19 mouse cellular contexts compared by ENCODE assay signal in genomic region chr10:96586191-96586880, GRCm38 (mm10). TPM values are rescaled to one million over a fixed set of nuclear protein-coding genes. Genes with fewer than 3 reads are reported as not detected.
DNase-seq lines count a peak whose midpoint lies in the region; ATAC-seq lines count a peak whose summit lies in the region.
"Had no signal": no experiment of that assay in that cellular context is flagged by ENCODE, and none has a peak within 500 bp of the region (broad histone marks: within the 10 kb centered on the region; RNA-seq: fewer than 3 reads in every experiment).

No protein-coding gene starts in this region.

- whole genome bisulfite sequencing in intestine, embryonic 16.5 days, result 50% methylated on average over 4 of the region's 4 CpGs
- WGBS in intestine, embryonic 15.5 days, result 50% methylated on average over 4 of the region's 4 CpGs
- 53% methylated on average over 4 of the region's 4 CpGs for WGBS in embryonic facial prominence, embryonic 15.5 days
- 48% methylated on average over 4 of the region's 4 CpGs for WGBS in limb, embryonic 15.5 days
- 79% methylated on average over 4 of the region's 4 CpGs for WGBS in forebrain, embryonic 12.5 days

- ATAC-seq in intestine, embryonic 16.5 days, result peak; percentile 31; the same call in 1 of the 2 replicates
- no peak for ATAC-seq in intestine, embryonic 15.5 days
- no peak for ATAC-seq in embryonic facial prominence, embryonic 15.5 days (ENCODE audit: insufficient number of reproducible peaks, low FRiP score, low TSS enrichment, low read depth)
- no peak for ATAC-seq in limb, embryonic 15.5 days (ENCODE audit: insufficient number of reproducible peaks, low FRiP score, low TSS enrichment, low read depth)
- ATAC-seq in forebrain, embryonic 12.5 days (ENCODE audit: low FRiP score), result no peak
- ATAC-seq in activated CD4-positive, CD25-positive, alpha-beta regulatory T cell, adult 4 months, result no peak
- ATAC-seq: forebrain, embryonic 15.5 days; hindbrain, embryonic 16.5 days had no signal

- H3K36me3 ChIP-seq in intestine, embryonic 16.5 days (ENCODE audit: control insufficient read depth, insufficient read depth, low read length), result no peaks in the 10 kb centered on the region
- H3K36me3 ChIP-seq in intestine, embryonic 15.5 days, result no peaks in the 10 kb centered on the region
- H3K36me3 ChIP-seq in embryonic facial prominence, embryonic 15.5 days, result no peaks in the 10 kb centered on the region
- H3K36me3 ChIP-seq in limb, embryonic 15.5 days, result no peaks in the 10 kb centered on the region
- H3K36me3 ChIP-seq in forebrain, embryonic 12.5 days (replicated peaks), result no peaks in the 10 kb centered on the region
- H3K36me3 ChIP-seq: forebrain, embryonic 15.5 days; liver, embryonic 15.5 days; midbrain, embryonic 10.5 days had no signal

- no peak overlapping the region; the same call in 1 of the 2 replicates for H3K27ac ChIP-seq in intestine, embryonic 16.5 days (ENCODE audit: low read length)
- H3K27ac ChIP-seq in intestine, embryonic 15.5 days, result no peak overlapping the region
- peak overlapping the region; percentile 71 for H3K27ac ChIP-seq in embryonic facial prominence, embryonic 15.5 days (replicated peaks)
- peak overlapping the region; percentile 79 for H3K27ac ChIP-seq in limb, embryonic 15.5 days
- no peak overlapping the region for H3K27ac ChIP-seq in forebrain, embryonic 12.5 days
- H3K27ac ChIP-seq: forebrain, embryonic 15.5 days; liver, embryonic 15.5 days; macrophage; midbrain, embryonic 10.5 days had no signal

- no peaks in the 10 kb centered on the region for H3K9me3 ChIP-seq in intestine, embryonic 16.5 days (ENCODE audit: control insufficient read depth, low read length)
- H3K9me3 ChIP-seq in intestine, embryonic 15.5 days, result no peaks in the 10 kb centered on the region
- no peaks in the 10 kb centered on the region for H3K9me3 ChIP-seq in embryonic facial prominence, embryonic 15.5 days (replicated peaks)
- no peaks in the 10 kb centered on the region for H3K9me3 ChIP-seq in limb, embryonic 15.5 days
- no peaks in the 10 kb centered on the region for H3K9me3 ChIP-seq in forebrain, embryonic 12.5 days
- H3K9me3 ChIP-seq: forebrain, embryonic 15.5 days; liver, embryonic 15.5 days; midbrain, embryonic 10.5 days had no signal

- no peak overlapping the region for H3K4me2 ChIP-seq in intestine, embryonic 16.5 days (ENCODE audit: low read depth, low read length)
- no peak overlapping the region for H3K4me2 ChIP-seq in intestine, embryonic 15.5 days (replicated peaks)
- no peak overlapping the region for H3K4me2 ChIP-seq in embryonic facial prominence, embryonic 15.5 days (replicated peaks)
- peak overlapping the region; percentile 32; the same call in 1 of the 2 replicates for H3K4me2 ChIP-seq in limb, embryonic 15.5 days
- H3K4me2 ChIP-seq in forebrain, embryonic 12.5 days, result no peak overlapping the region
- H3K4me2 ChIP-seq: forebrain, embryonic 15.5 days; liver, embryonic 15.5 days had no signal

- H3K9ac ChIP-seq in intestine, embryonic 16.5 days (ENCODE audit: low read depth, low read length), result no peak overlapping the region
- no peak overlapping the region for H3K9ac ChIP-seq in intestine, embryonic 15.5 days
- H3K9ac ChIP-seq in embryonic facial prominence, embryonic 15.5 days, result no peak overlapping the region
- H3K9ac ChIP-seq in limb, embryonic 15.5 days, result no peak overlapping the region
- no peak overlapping the region for H3K9ac ChIP-seq in forebrain, embryonic 12.5 days
- H3K9ac ChIP-seq: forebrain, embryonic 15.5 days; liver, embryonic 15.5 days had no signal

- H3K4me3 ChIP-seq in intestine, embryonic 16.5 days (ENCODE audit: low read length), result no peak overlapping the region
- no peak overlapping the region for H3K4me3 ChIP-seq in intestine, embryonic 15.5 days (replicated peaks)
- H3K4me3 ChIP-seq in embryonic facial prominence, embryonic 15.5 days (replicated peaks), result no peak overlapping the region
- no peak overlapping the region for H3K4me3 ChIP-seq in limb, embryonic 15.5 days
- no peak overlapping the region for H3K4me3 ChIP-seq in forebrain, embryonic 12.5 days (replicated peaks)
- H3K4me3 ChIP-seq: forebrain, embryonic 15.5 days; liver, embryonic 15.5 days; midbrain, embryonic 10.5 days had no signal

- peak; percentile 32 for DNase-seq in CD4-positive helper T cell, adult 2 months (ENCODE audit: low read depth, low spot score)
- DNase-seq: adrenal gland, postnatal 14 days; cerebellum, adult 9-11 months; gastrocnemius, postnatal 25 days; kidney, adult 18-20 months; kidney, postnatal 10 days; left cerebral cortex, postnatal 4 days; thymus, adult 2 months had no signal

- H3K27me3 ChIP-seq in intestine, embryonic 16.5 days (replicated peaks; ENCODE audit: control insufficient read depth, insufficient read depth, low read length), result no peaks in the 10 kb centered on the region
- H3K27me3 ChIP-seq in intestine, embryonic 15.5 days (replicated peaks), result no peaks in the 10 kb centered on the region
- no peaks in the 10 kb centered on the region for H3K27me3 ChIP-seq in embryonic facial prominence, embryonic 15.5 days
- H3K27me3 ChIP-seq in limb, embryonic 15.5 days, result no peaks in the 10 kb centered on the region
- H3K27me3 ChIP-seq in forebrain, embryonic 12.5 days, result no peaks in the 10 kb centered on the region
- H3K27me3 ChIP-seq: forebrain, embryonic 15.5 days; liver, embryonic 15.5 days had no signal

- H3K4me1 ChIP-seq in intestine, embryonic 16.5 days (ENCODE audit: control insufficient read depth, insufficient read depth, low read length), result no peaks in the 10 kb centered on the region
- 0 out of 2 replicates have a peak, but pooled peaks cover 4% of the 10 kb centered on the region for H3K4me1 ChIP-seq in intestine, embryonic 15.5 days (replicated peaks)
- H3K4me1 ChIP-seq in embryonic facial prominence, embryonic 15.5 days, result peaks cover 5% of the 10 kb centered on the region; the same call in 1 of the 2 replicates
- peaks cover 9% of the 10 kb centered on the region; the same call in 1 of the 2 replicates for H3K4me1 ChIP-seq in limb, embryonic 15.5 days
- H3K4me1 ChIP-seq in forebrain, embryonic 12.5 days, result peaks cover 2% of the 10 kb centered on the region; the same call in 1 of the 2 replicates
- H3K4me1 ChIP-seq: forebrain, embryonic 15.5 days; liver, embryonic 15.5 days had no signal

RNA-seq across cellular contexts. Expression of gene Btg1, which starts 30.5 kb away (rescaled TPM):
- 43.2 and 43.9 TPM in 2 replicates for polyA plus RNA-seq in intestine, embryonic 16.5 days (2015; fragmentation: Nextera tagmentation; extraction: Ambion mirVana)
- 43.9 and 47.9 TPM in 2 replicates for polyA plus RNA-seq in intestine, embryonic 15.5 days (2015; fragmentation: Nextera tagmentation; extraction: Ambion mirVana)
- polyA plus RNA-seq in embryonic facial prominence, embryonic 15.5 days (2015; fragmentation: Nextera tagmentation; extraction: Ambion mirVana), result 87.6 and 89.2 TPM in 2 replicates
- polyA plus RNA-seq in limb, embryonic 15.5 days (2015; fragmentation: Nextera tagmentation; extraction: Ambion mirVana), result 48.8 and 75.6 TPM in 2 replicates
- 46.2 and 49.5 TPM in 2 replicates for polyA plus RNA-seq in forebrain, embryonic 12.5 days (2016; fragmentation: Nextera tagmentation; extraction: Ambion mirVana)
- polyA plus RNA-seq in activated CD4-positive, CD25-positive, alpha-beta regulatory T cell, adult 4 months (2017; shearing (Covaris generic)), result 100 to 1,000 TPM; 187 to 198 TPM

Comparison
In these comparisons a context has a peak if more than half of its experiments do, and no peak if none do; other contexts are left out.
1. H3K27ac ChIP-seq: peak in embryonic facial prominence, embryonic 15.5 days (single experiment) and limb, embryonic 15.5 days (single experiment); none in intestine, embryonic 16.5 days (single experiment), intestine, embryonic 15.5 days (single experiment) and forebrain, embryonic 12.5 days (single experiment).